Mouse (Mus musculus) subcutaneous adipose tissue, adult 2 months (tissue): ENCODE data around the gene Zfp367. TPM values are rescaled to one million over a fixed set of nuclear protein-coding genes. Genes with fewer than 3 reads are reported as not detected.

ENCODE experiments used
- polyA plus RNA-seq: library from polyadenylated mRNA; depleted of rRNA; stranded (reverse); fragments of >200 nt; gene quantifications from 2 replicates; pipeline ENCODE4 v1.2.3, GENCODE M21; 2012; ENCODE audit warnings: low replicate concordance; rRNA removed

The Zfp367 gene
- polyA plus RNA-seq = 12.9 and 13.7 TPM in 2 replicates

GRCm38 (mm10) chr13:64153083-64153682 lies at the start of gene Zfp367:
Gene Zfp367 (minus strand): TSS chr13:64153202.

DNA sequence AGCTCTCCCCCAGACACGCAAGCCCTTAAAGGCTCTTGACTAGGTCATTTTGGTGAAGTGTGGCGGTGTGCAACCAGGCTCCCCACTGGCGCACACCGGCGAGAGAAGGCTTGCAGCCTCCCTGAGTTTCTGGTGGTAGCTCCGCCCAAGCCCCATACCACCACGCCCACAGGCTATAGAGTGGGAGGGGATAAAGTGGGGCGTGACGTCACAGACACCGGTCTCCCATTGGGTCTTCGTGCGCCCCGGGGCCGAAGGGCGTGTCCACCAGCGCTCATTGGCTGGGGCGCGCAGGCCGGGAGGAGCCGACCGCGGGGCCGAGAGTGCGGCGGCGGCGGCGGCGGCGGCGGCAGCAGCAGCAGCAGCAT lies 8.5 kb upstream of the Zfp367 start, which contains the start of gene Habp4:
Gene Habp4, plus strand, starts transcription at position 277 of the 368 bp plus-strand sequence.

DNA sequence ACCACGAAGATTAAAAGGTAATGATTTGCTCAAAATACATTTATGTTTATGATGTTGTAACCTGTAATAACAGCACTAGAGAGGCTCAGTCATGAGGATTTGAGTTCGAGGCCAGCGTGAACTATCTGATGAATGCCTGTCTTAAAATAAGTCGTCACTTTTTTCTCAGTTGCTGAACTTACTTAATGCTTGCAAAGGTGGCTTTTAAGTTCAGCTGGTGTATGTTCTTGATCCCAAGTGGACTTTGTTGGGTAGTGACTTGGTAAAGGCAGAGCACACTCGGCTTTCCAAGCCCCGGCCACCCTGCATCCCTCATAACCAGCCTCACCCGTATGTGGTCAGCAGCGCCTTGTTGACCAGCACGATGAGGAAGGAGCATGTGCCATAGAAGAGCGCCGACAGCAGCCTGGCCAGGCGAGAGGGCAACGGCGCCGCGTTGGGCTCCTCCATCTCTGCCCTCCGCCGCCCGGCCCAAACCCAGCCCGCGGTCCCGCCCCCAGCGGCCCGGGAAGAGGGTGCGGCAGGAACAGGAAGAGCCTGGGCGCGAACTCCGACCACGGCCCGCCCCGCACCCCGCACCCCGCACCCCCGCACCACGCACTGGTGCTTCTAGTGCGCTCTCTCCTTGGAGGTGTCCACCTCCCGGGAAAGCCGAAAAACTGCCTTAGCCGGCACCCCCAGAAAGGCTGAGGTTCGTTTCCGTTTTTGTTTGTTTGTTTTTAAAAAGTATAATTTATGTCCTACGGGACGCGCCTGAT lies 24.0 kb downstream of the Zfp367 start, which contains the start of gene Slc35d2:
Gene Slc35d2, minus strand, starts transcription at position 511 of the 758 bp plus-strand sequence.

DNA sequence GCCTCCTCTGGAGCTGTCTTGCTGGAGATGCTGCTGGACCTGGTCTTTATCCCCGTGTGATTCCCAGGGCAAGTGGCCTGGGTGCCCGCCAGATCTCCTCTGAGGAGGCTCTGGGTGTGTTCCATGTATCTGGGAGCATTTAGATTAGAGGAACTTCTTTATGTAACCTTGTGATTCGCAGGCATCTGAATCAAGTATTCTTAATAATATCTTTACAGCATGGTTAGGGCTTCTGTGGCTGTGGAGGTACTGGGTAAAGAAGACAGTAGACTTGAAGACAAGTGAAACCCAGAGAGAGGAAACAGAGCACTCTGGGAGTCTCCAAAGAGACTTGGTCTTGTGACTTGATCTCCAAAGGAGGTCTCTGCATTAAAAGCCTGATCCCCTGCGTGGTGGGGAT lies 63.9 kb downstream of the Zfp367 start, which contains the start of gene Hsd17b3:
Gene Hsd17b3, minus strand, starts transcription at position 101 of the 400 bp plus-strand sequence.

Other genes starting within 250 kb of the Zfp367 start
- gene Hsd17b3, start 64.0 kb downstream of the Zfp367 start, polyA plus RNA-seq = not detected in 2 replicates
- gene Slc35d2, start 23.8 kb downstream of the Zfp367 start, polyA plus RNA-seq = 6.2 and 9.3 TPM in 2 replicates
- gene Habp4, start 8.6 kb upstream of the Zfp367 start, polyA plus RNA-seq = 16.8 and 24.8 TPM in 2 replicates
- 3.7 and 4.7 TPM in 2 replicates for gene Cdc14b, start 122.1 kb upstream of the Zfp367 start, polyA plus RNA-seq
- 18.5 and 20.7 TPM in 2 replicates for gene Aaed1, start 159.5 kb upstream of the Zfp367 start, polyA plus RNA-seq
- 251 and 750 TPM in 2 replicates for gene Ctsl, start 217.7 kb upstream of the Zfp367 start, polyA plus RNA-seq